Mouse (Mus musculus): ENCODE measurements around the gene Arih1.
"Not testable (repeated sequence)": the region's sequence is repeated elsewhere in the genome, so short reads cannot be mapped to it uniquely, and the experiment has no call there.

Arih1 gene

GRCm38 (mm10) chr9:59458416-59458815 lies 28.0 kb downstream of the Arih1 start:
- no peak for DNase-seq

DNA sequence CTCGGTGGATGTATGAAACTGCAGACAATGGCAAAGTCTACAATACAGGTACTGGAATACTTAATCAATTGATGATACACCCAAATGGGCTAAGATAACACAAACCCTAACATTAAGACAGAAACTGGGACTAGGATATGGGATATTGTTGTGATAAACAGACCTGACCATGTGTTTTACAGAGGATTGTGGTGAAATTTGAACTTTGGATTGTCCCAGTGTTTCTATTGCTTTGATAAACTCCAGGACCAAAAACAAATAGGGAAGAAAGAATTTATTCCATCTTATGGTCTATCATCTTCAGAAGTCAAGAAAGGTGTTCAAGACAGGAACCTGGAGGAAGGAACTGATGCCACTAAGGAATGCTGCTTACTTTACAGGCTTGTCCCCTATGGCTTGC lies 28.7 kb downstream of the Arih1 start:
- no peak for DNase-seq

- no peak for DNase-seq
Observed at GRCm38 (mm10) chr9:59455404-59456068, 30.9 kb downstream of the Arih1 start.

GRCm38 (mm10) chr9:59433729-59434128 lies 52.7 kb downstream of the Arih1 start:
- DNase-seq, result no peak

DNA sequence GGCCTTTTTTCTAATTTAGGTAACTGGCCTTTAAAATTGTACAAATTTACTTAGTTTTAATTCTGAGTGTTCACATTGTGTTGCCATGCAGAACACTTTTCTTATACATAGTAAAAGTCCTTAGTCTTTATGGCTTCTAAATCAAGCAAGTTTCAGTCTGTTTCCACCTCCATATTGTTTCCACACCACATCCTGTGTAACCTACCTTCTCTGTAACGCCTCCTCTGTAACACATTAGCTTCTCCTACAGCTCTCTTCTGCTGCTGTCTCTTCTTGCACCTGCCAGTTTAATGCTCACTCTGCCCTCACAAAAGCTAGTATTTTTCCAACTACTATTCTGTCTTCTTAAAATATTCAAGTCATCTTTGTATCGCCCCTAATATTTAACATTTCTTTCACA lies 54.8 kb downstream of the Arih1 start:
- no peak for DNase-seq

- no peak for DNase-seq
Observed at GRCm38 (mm10) chr9:59420487-59420886, 65.9 kb downstream of the Arih1 start.

GRCm38 (mm10) chr9:59407271-59407670 lies 79.1 kb downstream of the Arih1 start:
- DNase-seq, result no peak

DNA sequence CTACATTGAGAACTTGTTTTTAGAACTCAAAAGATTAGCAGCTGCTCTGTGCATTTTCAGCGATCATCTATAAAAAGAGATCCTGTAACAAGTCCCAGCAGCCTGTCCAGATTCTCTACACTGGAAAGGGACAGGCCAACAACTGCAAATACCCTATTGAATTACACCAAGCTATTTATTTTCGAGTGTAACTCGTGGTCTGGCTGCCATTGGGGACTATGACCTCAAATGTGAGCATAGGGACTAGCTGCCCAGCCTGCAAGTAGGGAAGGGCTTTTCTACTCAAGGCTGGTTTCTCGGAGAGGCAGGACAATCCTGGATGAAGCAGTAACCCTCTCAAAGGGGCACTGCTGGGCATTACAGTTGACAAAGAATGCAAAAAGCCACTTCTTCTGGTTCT lies 97.3 kb downstream of the Arih1 start:
- DNase-seq, result no peak

- DNase-seq, result no peak
Observed at GRCm38 (mm10) chr9:59388311-59388710, 98.1 kb downstream of the Arih1 start.

- no peak for DNase-seq
Observed at GRCm38 (mm10) chr9:59387461-59387860, 99.0 kb downstream of the Arih1 start.

DNA sequence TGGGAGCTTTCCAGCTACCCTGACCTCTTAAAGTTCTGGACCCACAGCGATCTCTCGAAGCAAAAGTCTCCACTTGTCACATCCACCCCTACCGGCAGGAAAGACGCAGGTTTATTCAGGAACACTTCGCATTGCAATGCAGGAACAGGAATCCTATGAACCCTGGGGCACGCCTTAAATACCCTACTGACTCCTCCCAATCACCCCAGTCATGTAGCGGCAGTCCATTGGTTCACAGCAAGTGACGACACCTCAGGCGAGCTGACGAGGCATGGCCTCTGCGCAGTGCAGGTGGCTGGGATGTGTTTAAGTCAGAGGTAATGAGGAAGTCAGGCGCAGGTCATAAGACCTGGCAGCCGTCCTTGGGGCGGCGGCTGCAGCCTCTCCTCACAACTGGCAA lies 110.8 kb downstream of the Arih1 start:
- DNase-seq, result no peak

DNA sequence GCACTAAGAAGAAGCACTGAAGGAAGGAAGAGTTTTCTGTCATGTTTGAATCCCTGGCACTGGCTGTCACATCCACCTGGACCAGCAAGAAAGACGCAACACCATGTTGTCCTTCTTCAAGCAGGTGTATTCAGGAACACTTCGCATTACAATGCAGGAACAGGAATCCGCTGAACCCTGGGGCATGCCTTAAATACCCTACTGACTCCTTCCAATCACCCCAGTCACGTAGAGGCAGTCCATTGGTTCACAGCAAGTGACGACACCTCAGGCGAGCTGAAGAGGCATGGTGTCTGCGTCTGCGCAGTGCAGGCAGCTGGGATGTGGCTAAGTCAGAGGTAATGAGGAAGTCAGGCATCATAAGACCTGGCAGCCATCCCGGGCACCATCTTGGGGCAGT lies 116.8 kb downstream of the Arih1 start:
- no peak for DNase-seq

DNA sequence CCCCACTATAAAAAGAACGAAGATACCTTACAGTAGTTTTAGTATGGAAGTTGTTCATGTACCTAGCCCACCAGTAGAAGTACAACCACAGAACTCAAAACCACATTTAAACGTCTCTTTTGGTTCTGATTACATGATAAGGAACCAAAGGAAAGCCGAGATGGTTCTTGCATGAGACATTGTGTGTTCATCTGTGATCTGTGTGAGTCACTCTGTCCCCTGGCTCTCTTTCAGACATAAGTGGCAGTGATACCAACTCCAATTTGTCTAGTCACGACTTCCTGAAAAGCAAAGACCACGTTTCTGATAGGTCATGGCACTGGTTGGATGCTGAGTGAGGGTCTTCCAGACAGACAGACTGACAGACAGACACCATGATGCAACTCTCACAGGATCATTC lies 117.2 kb downstream of the Arih1 start:
- DNase-seq, result no peak

DNA sequence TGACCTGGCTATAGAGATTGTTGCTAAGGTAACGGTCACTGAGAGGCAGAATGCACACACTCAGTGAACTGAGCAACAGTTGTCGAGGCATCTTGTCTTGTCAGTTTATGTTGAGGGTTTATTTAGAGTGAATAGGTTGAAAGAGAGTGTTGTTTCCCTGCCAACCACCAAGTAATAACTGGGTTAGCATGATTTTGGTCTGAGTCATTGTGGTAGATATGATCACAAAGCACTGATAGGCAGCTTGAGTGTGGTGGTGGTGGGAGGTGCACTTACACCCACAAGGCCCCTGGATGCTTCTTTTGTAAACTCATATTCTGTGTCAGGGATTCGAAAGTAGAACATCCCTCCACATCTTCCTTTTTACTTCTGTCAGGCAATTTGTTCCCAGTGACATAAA lies 125.9 kb downstream of the Arih1 start:
- not testable (repeated sequence) for DNase-seq

DNA sequence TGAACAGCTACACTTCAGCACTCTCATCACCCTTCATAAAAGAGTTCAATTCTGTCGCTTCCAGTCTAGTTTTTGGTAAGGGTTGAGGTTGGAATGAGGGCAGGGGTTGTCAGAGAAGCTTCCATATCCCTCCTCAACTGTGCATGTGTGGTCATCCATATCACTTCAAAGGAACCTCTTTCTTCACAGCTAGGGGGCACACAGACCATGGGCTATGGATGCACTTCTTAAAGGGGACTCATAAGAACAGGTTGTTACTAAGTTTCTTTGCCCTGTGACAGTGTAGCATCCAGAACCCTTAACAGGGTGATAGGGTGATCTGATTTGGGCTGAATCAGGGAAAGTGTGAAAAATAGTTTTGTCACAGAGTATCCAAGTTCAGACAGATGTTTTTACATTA lies 128.4 kb downstream of the Arih1 start:
- not testable (repeated sequence) for DNase-seq

- DNase-seq, result peak; percentile 96 to 97
Observed at GRCm38 (mm10) chr9:59353253-59353639, 133.2 kb downstream of the Arih1 start, which contains the start of gene Bbs4. Bbs4 (minus strand) TSS chr9:59353508.

- no peak for DNase-seq
Observed at GRCm38 (mm10) chr9:59352586-59353252, 133.7 kb downstream of the Arih1 start.

- DNase-seq, result no peak
Observed at GRCm38 (mm10) chr9:59346176-59346575, 140.2 kb downstream of the Arih1 start.

- DNase-seq, result peak in 1 of 2 experiments; percentile 5
Observed at GRCm38 (mm10) chr9:59340002-59340401, 146.4 kb downstream of the Arih1 start.

GRCm38 (mm10) chr9:59339107-59339506 lies 147.3 kb downstream of the Arih1 start:
- DNase-seq, result no peak

- DNase-seq, result no peak
Observed at GRCm38 (mm10) chr9:59338411-59338810, 148.0 kb downstream of the Arih1 start.
